Mouse (Mus musculus): ENCODE data around the gene Cep57l1. TPM values are rescaled to one million over a fixed set of nuclear protein-coding genes. Genes with fewer than 3 reads are reported as not detected.

Gene Cep57l1
- total RNA-seq, 2 experiments from 2014 or later: 2.9 to 3.7 TPM

- no peak for DNase-seq
- intact Hi-C loops (cut with DNase I): no loop called here
Measured at GRCm38 (mm10) chr10:41751867-41752480, 57.7 kb downstream of the Cep57l1 start.

- intact Hi-C loops (cut with DNase I): no loop called here
- no peak for DNase-seq
Measured at GRCm38 (mm10) chr10:41749306-41749705, 60.4 kb downstream of the Cep57l1 start.

DNA sequence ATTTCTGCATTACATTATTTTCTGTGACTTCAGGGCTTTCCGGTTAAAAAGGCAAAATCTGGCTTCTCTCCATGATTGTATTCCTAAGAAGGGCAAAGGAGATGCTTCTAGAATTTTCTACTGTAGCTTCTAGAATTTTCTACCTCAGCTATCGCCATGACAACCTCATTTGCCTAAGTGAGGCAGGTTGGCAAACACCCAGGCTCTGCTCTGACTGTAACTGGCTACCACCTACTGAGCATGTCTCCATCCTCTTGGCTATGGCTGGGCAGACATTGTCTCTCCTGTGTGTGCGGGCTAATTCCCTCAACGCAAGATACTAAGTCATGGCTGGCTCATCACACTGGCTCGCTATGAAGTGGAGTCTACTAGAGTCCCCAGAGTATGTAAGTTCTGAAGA is 63.1 kb downstream of the Cep57l1 start:
- intact Hi-C loops (cut with DNase I): no loop called here
- no peak for DNase-seq

GRCm38 (mm10) chr10:41744006-41744405 is 65.7 kb downstream of the Cep57l1 start:
- intact Hi-C loops (cut with DNase I): no loop called here

GRCm38 (mm10) chr10:41740221-41740620 is 69.5 kb downstream of the Cep57l1 start:
- DNase-seq: no peak
- intact Hi-C loops (cut with DNase I): no loop called here

More at GRCm38 (mm10) chr10:41744006-41744405, 65.7 kb downstream of the Cep57l1 start:
- DNase-seq: no peak

DNA sequence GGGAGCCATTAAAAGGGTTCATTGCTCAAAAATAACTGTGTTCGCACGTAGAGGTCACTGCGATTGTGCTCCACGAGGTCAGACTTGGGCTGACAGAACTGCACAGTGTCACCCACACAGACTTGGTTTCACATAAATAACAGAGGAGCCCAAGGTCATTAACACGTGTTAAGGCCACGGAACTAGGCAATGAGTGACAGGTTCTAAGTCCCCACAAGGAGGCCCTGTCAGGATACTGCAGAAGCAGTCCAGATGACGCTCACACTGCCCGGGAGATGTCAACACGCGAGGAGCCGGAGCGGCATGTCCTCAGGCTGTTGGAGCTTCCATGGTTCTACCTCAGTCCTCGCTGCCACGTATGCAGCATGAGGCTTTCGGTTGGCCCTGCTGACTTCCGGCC is 72.4 kb downstream of the Cep57l1 start:
- no peak for DNase-seq
- intact Hi-C loops (cut with DNase I): no loop called here

DNA sequence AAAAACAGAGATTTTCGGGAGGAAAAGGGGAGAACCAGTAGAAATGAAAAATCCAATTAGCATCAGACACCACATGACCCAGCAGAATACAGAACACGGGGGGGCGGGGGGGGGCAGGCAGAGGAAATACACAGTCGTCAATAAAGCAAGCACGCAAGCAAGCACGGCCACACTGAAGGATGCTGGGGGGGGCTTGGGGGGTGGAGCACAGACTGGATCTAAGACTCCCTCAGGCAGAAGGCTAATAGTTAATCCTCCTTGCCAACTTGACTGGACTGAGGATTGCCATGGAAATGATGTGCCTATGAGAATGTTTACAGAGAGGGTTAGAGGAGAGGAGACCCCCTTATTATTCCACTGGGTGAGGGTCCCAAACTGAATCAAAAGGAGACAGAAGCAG is 74.3 kb downstream of the Cep57l1 start:
- intact Hi-C loops (cut with DNase I): no loop called here
- DNase-seq: no peak

- intact Hi-C loops (cut with DNase I): no loop called here
- no peak for DNase-seq
Measured at GRCm38 (mm10) chr10:41733214-41733613, 76.5 kb downstream of the Cep57l1 start.

- intact Hi-C loops (cut with DNase I): no loop called here
Measured at GRCm38 (mm10) chr10:41731932-41732331, 77.7 kb downstream of the Cep57l1 start.

GRCm38 (mm10) chr10:41730746-41731145 is 78.9 kb downstream of the Cep57l1 start:
- intact Hi-C loops (cut with DNase I): no loop called here
- no peak for DNase-seq

More at GRCm38 (mm10) chr10:41731932-41732331, 77.7 kb downstream of the Cep57l1 start:
- DNase-seq: no peak

DNA sequence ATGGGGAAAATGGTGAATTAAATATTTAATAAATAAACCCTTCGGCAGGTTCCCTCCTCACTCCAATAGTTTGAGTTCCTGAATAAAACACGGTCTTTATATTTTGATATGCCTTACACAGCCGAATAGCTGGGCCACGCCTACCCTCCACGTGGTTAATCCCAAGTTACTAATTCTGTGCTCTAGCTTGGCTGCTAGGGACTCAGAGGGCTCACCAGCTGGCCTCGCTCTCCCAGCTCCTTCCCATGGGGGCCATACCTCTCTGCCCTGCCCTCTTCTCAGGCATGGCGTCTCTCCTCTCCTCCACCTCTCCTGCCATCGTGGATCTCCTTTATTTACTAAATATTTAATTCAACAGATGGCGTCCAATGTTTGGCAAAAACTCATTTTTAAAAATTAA is 83.5 kb downstream of the Cep57l1 start:
- no peak for DNase-seq
- intact Hi-C loops (cut with DNase I): no loop called here

GRCm38 (mm10) chr10:41719587-41719986 is 90.1 kb downstream of the Cep57l1 start:
- no peak for DNase-seq
- intact Hi-C loops (cut with DNase I): no loop called here

DNA sequence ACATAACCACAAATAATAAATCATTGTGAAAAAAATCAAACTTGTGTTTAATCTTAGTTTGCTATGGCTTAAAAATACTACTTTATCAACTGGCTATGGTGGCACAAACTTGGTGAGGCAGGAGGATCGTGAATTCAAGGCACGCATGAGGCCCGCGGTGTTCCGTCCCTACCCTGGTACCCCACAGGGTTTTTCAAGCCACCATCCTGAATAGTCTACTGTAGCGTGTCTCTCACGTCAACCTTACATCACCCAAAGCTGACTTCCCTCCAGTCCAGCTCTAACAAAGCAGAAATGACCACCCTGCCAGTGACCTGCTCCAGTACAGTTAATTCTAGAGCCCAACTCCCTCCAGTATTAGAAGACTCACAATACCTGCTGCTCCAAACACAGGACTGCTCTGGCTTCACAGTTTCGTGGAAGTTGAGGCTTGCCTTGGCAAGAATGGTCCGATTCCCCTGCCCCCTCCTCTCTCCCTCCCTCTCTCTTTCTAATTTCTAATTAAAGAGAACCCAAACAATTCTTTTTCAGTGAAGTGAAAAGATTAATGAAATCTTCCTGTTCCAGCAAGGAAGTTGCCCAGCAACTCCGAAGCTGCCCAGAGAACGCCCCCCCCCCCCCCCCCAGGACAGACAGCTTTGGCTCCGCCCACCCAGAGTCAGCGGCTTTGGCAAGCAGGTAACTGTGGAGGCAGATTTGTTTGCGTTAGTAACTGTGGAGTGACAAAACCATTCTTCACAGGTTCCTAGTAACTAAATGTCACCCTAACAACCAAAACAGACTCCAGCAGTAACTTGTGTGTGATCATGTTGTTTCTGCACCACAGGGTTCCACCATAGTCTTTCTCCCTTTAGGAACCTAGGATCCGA is 93.4 kb downstream of the Cep57l1 start, which contains the start of gene Ccdc162:
Gene Ccdc162 (minus strand): TSS at position 606 of the 869 bp plus-strand sequence.
- intact Hi-C loops (cut with DNase I): no loop called here
- no peak for DNase-seq

DNA sequence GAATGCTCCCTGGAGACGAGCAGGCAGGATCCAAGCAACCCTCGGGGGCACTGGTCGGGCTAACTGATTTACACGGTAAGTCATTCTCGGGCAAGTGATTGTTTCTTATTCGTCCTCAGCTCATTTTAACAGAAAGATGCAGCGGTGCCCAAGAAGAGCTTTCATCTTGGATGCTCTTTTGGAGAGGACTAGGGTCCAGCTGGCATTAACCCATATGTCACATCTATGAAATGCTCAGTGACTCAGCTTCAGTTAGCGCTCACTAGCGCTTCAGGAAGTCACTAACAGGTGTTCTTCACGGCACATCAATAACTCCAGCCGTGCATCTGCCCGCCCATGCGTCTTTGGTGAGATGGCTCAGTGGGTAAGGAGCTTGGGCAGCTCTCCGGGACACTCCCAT is 94.1 kb downstream of the Cep57l1 start:
- DNase-seq: no peak
- intact Hi-C loops (cut with DNase I): no loop called here

DNA sequence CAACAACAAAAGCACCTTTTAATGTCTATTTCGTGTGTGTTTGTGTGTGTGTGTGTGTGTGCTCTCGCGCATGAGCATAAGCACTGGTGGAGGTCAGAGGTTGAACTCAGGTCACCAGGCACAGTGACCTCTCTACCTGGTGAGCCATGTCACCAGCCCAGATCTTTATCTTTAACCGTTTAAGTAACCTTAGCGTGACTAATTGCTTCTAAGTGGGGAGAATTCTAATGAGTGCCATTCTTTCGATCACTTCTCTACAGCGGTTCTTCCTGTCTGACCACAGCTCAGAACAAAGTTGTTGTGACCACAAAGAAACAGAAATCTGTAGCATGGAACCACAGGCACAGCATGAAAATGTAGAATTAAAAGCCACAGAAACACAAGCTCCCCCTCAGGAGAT is 98.2 kb downstream of the Cep57l1 start:
- intact Hi-C loops (cut with DNase I): no loop called here
- no peak for DNase-seq

- DNase-seq: peak in 1 of 2 experiments; percentile 18
- intact Hi-C loops (cut with DNase I): no loop called here
Measured at GRCm38 (mm10) chr10:41710773-41711172, 98.9 kb downstream of the Cep57l1 start.

DNA sequence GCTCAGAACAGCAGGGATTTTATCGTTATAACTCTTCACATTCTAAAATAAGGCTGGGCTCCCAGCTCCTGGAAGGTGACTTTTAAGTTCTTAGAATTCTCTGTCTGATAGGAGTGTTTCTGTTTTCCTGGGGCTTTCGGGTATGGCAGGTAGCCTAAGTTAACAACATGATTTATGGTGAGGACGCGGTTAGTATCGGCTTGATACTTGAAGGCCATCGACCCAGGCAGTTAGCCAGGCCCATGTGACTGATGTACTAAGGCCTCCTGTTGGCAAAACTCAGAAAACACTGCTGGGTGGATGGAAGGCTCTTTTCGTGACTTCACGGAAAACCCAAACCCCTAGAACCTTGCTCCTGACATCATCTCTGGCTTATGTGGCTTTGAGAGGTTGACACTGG is 100.3 kb downstream of the Cep57l1 start:
- intact Hi-C loops (cut with DNase I): no loop called here
- DNase-seq: peak; percentile 22 to 31

DNA sequence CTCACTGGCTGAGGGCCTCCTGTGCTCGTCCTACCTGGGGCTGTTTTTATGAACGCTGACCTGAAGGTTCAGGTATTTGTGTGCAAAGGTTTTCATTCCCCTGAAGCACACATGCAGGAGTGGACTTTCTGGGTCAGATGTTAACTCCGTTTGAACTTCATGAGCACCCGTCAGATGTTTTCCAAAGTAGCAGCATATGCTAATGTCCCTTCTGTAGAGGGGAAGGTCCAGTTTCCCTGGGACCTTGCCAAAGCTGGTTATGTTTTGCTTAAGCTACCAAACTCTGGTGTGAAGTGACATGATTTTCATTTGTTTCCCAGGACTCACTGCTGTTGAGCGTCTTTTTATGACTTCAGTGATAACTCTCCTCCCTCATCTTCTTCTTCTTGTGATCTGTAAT is 110.0 kb downstream of the Cep57l1 start:
- intact Hi-C loops (cut with DNase I): loop anchor here (10.0 kb wide), 1 partner anchor 255 kb away; no protein-coding TSS in a partner anchor
- no peak for DNase-seq

DNA sequence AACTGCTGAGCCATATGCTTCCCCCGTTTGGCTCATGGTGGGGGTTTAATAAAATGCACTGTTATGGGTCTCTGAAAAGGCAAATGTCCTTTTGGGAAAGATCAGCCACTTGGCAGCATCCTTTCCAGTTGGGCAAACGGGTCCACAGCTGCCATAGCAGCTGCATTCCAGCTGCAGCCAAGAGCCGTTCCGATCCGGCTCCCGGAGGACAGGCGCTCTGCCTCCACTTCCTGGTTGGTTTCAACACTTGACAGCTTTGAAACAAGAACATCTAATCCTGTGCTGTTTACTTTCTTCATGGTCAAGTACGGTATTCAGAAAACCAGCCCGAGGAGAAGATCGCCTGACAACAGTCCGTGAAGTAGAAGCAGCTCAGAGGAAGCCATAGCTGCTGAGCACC is 112.6 kb downstream of the Cep57l1 start:
- intact Hi-C loops (cut with DNase I): loop anchor here (10.0 kb wide), 1 partner anchor 258 kb away; no protein-coding TSS in a partner anchor
- DNase-seq: no peak

- intact Hi-C loops (cut with DNase I): loop anchor here (5.0 to 10.0 kb wide), 2 partner anchors 264 to 606 kb away; no protein-coding TSS in a partner anchor
- no peak for DNase-seq
Measured at GRCm38 (mm10) chr10:41690978-41691377, 118.7 kb downstream of the Cep57l1 start.
